Mouse (Mus musculus): ENCODE measurements around the gene Zfp85. TPM values are rescaled to one million over a fixed set of nuclear protein-coding genes. Genes with fewer than 3 reads are reported as not detected.
A peak's percentile ranks its signal among the peaks of the same experiment; 100 is the strongest.
"Not testable (repeated sequence)": the region's sequence is repeated elsewhere in the genome, so short reads cannot be mapped to it uniquely, and the experiment has no call there.

Zfp85 gene
- polyA plus RNA-seq, 1 experiment from 2014 or later: 4.6 TPM

- Histone ChIP-seq H3K9me3 (peaks cover 7% of the 10 kb centered on the region; the same call in 1 of the 2 replicates), H3K27me3 (ENCODE audit: insufficient read depth, poor library complexity, severe bottlenecking) (no peaks in the 10 kb centered on the region), H3K4me1 (replicated peaks) (0 out of 2 replicates have a peak, but pooled peaks cover 5% of the 10 kb centered on the region), H3K4me3 (peak within 1 kb of the TSS; percentile 68), H3K27ac (peak within 1 kb of the TSS; percentile 89), H3K36me3 (no peaks in the 10 kb centered on the region)
- DNase-seq (ENCODE audit: low spot score): peak; percentile 68
- WGBS: 5% methylated on average over 20 of the region's 21 CpGs
Observed at GRCm38 (mm10) chr13:67728641-67729318, 26.2 kb downstream of the Zfp85 start, which contains the start of gene Zfp65. Zfp65 (minus strand) TSS chr13:67729173.

- Histone ChIP-seq H3K4me3 (peak overlapping the region; percentile 68), H3K27ac (peak overlapping the region; percentile 89; the same call in 1 of the 2 replicates), H3K27me3 (ENCODE audit: insufficient read depth, poor library complexity, severe bottlenecking) (no peaks in the 10 kb centered on the region), H3K9me3 (peaks cover under 1% of the 10 kb centered on the region; the same call in 1 of the 2 replicates), H3K4me1 (replicated peaks) (peaks cover 8% of the 10 kb centered on the region), H3K36me3 (no peaks in the 10 kb centered on the region)
- no peak for DNase-seq (ENCODE audit: low spot score)
- 79% methylated on average over 1 of the region's 1 CpGs for WGBS
Observed at GRCm38 (mm10) chr13:67728106-67728505, 26.9 kb downstream of the Zfp85 start.

- not testable (repeated sequence) for H3K27me3 ChIP-seq (ENCODE audit: insufficient read depth, poor library complexity, severe bottlenecking); H3K27ac ChIP-seq; H3K4me3 ChIP-seq; H3K9me3 ChIP-seq; H3K36me3 ChIP-seq; H3K4me1 ChIP-seq (replicated peaks); DNase-seq (ENCODE audit: low spot score)
- WGBS: 90% methylated on average over 2 of the region's 2 CpGs
Observed at GRCm38 (mm10) chr13:67725331-67725730, 29.7 kb downstream of the Zfp85 start.

GRCm38 (mm10) chr13:67723848-67724479 is 31.1 kb downstream of the Zfp85 start:
- Histone ChIP-seq H3K9me3 (no peaks in the 10 kb centered on the region), H3K27ac (peak overlapping the region; percentile 88), H3K4me3 (peak overlapping the region; percentile 82), H3K4me1 (replicated peaks) (peaks cover 5% of the 10 kb centered on the region), H3K27me3 (ENCODE audit: insufficient read depth, poor library complexity, severe bottlenecking) (no peaks in the 10 kb centered on the region), H3K36me3 (peaks cover 6% of the 10 kb centered on the region; the same call in 1 of the 2 replicates)
- peak; percentile 88 for DNase-seq (ENCODE audit: low spot score)
- WGBS: under 1% methylated on average over 17 of the region's 17 CpGs

Other genes starting within 250 kb of the Zfp85 start
- gene Gm26965, start 229.1 kb downstream of the Zfp85 start, polyA plus RNA-seq (2016; fragmentation: Nextera tagmentation; extraction: Ambion mirVana): not detected in 2 replicates
- 26.5 and 26.6 TPM in 2 replicates for gene Zfp87, start 229.1 kb downstream of the Zfp85 start, polyA plus RNA-seq (2016; fragmentation: Nextera tagmentation; extraction: Ambion mirVana)
- gene Zfp748, start 201.4 kb downstream of the Zfp85 start, polyA plus RNA-seq (2016; fragmentation: Nextera tagmentation; extraction: Ambion mirVana): 15.1 and 15.4 TPM in 2 replicates
- 2.2 and 3.5 TPM in 2 replicates for gene Zfp729b, start 145.5 kb downstream of the Zfp85 start, polyA plus RNA-seq (2016; fragmentation: Nextera tagmentation; extraction: Ambion mirVana)
- not detected in 2 replicates for gene Gm49345, start 117.5 kb downstream of the Zfp85 start, polyA plus RNA-seq (2016; fragmentation: Nextera tagmentation; extraction: Ambion mirVana)
- gene Zfp729a, start 117.4 kb downstream of the Zfp85 start, polyA plus RNA-seq (2016; fragmentation: Nextera tagmentation; extraction: Ambion mirVana): 1.5 and 2.2 TPM in 2 replicates
- gene Zfp738, start 68.2 kb downstream of the Zfp85 start, polyA plus RNA-seq (2016; fragmentation: Nextera tagmentation; extraction: Ambion mirVana): 9.0 and 11.8 TPM in 2 replicates
- gene Zfp65, start 26.1 kb downstream of the Zfp85 start, polyA plus RNA-seq (2016; fragmentation: Nextera tagmentation; extraction: Ambion mirVana): 5.0 and 6.0 TPM in 2 replicates
- gene Zfp493, start 24.5 kb upstream of the Zfp85 start, polyA plus RNA-seq (2016; fragmentation: Nextera tagmentation; extraction: Ambion mirVana): 2.1 and 3.0 TPM in 2 replicates
- gene Zfp273, start 58.5 kb upstream of the Zfp85 start, polyA plus RNA-seq (2016; fragmentation: Nextera tagmentation; extraction: Ambion mirVana): 5.4 and 6.4 TPM in 2 replicates
- gene Gm10037, start 75.9 kb upstream of the Zfp85 start, polyA plus RNA-seq (2016; fragmentation: Nextera tagmentation; extraction: Ambion mirVana): 1.6 and 2.2 TPM in 2 replicates
- not detected in 2 replicates for gene BC048507, start 108.1 kb upstream of the Zfp85 start, polyA plus RNA-seq (2016; fragmentation: Nextera tagmentation; extraction: Ambion mirVana)

All from hindbrain, embryonic 10.5 days (tissue).